Mouse (Mus musculus): Measurements from ENCODE around the gene Fbxo21.

The Fbxo21 gene

DNA sequence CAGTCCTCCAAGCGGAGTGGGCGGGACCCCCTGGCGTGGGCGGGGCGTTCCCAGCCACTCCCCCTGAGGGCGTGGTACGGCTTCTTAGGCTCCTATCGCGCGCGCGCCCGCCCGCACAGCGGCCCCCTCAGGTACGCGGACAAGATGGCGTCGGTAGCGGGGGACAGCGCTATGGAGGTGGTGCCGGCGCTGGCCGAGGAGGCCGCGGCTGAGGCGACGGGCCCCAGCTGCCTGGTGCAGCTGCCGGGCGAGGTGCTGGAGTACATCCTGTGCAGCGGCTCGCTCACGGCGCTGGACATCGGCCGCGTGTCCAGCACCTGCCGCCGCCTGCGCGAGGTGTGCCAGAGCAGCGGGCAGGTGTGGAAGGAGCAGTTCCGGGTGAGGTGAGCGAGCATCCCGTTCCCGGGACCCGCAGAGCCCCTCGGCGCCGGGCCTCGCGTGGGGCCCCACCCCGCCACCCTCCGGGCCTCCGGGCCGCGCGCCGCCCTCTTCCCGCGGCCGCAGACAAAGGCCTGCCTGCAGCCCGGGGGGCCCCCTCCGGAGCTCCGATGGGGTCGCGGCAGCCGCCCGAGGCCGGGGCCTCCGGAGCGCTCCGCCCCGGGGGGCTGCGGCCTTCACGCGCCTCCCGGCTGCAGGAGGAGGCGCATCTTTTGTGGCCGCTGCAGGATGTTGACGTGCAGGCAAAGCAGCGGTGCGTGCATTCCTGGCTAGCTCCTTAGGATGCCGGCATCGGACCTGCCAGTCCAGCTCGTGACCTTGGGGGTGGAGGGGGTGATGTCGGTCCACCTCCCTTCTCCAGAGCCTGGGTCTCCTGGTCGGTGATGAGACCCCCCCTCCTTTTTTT, at the start of gene Fbxo21:
Gene Fbxo21, plus strand, starts transcription at position 74 of the 844 bp plus-strand sequence.
- peak; percentile 98 for DNase-seq

DNA sequence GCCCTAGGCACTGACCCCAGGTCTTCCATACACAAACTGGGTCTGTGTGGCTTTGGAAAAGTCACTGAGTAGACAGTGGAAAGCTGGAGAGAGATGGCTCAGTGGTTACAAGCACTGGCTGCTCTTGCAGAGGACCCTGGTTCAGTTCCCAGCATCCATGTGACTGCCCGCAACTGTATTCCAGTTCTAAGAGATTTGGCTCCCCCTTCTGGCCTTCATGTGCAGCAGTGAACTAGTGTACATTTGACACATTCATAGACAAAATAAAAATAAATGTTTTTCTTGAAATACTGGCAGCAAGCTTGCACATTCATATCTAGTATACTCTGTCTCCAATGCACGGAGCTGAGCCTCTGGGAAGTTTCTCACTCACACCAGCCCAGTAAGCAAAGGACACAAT, 48.0 kb upstream of the Fbxo21 start:
- no peak for DNase-seq

DNA sequence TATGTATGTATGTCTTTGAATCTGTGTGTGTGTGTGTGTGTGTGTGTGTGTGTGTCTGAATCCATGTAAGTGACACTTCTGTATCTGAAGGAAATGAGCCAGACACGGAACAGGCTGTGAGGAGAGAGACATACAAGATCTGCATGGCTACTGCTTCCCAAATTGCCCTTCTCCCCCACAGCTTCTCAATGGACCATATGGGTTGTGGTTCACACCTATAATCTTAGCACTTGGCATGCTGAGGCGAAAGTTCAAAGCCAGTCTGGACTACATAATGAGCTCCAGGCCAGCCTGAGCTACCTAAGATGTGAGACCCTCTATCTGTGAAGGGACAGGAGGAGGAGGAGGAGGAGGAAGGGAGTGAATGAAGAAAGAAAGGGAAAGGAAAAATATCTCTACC, 44.3 kb upstream of the Fbxo21 start:
- DNase-seq: no peak

- DNase-seq: peak; percentile 85 to 93
Measured at GRCm38 (mm10) chr5:117932862-117933261, 43.7 kb upstream of the Fbxo21 start.

GRCm38 (mm10) chr5:117936346-117936745, 40.2 kb upstream of the Fbxo21 start:
- no peak for DNase-seq

DNA sequence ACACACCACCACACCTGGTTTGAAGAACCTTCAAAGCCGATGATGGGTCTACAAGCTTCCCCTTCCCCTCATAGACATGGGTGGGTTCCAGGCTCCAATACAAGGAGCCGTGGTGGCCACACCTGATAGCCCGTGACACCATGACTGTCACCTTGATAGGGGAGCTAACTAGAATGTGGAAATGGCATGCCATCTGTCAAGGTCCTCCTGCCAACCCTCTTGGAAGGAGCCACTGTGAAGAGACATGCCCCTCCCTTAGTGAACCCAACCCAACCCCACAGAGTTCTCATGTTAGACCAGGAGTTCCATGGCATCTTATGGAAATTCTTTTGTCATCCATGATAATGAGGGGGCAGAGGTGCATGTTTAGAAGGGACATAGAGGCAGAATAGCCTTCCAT, 39.3 kb upstream of the Fbxo21 start:
- no peak for DNase-seq

DNA sequence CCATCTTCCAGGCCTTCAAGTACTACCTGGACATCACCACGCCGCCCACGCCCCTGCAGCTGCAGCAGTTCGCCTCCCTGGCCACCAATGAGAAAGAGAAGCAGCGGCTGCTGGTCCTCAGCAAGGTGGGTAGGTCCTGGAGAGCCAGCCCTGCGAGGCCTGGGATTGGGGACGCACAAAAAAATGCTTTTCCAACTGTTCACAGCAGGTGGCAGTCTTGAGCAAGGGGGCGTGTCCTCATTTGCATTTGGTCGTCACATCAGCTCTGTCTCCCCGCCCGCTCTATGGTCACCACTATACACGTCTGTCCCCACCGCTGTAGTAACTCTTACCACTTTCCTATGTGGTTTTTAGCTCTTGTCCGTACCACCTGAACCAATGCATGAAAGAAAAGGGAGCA, 38.3 kb upstream of the Fbxo21 start:
- peak; percentile 57 to 69 for DNase-seq

GRCm38 (mm10) chr5:117939402-117939801, 37.1 kb upstream of the Fbxo21 start:
- no peak for DNase-seq

DNA sequence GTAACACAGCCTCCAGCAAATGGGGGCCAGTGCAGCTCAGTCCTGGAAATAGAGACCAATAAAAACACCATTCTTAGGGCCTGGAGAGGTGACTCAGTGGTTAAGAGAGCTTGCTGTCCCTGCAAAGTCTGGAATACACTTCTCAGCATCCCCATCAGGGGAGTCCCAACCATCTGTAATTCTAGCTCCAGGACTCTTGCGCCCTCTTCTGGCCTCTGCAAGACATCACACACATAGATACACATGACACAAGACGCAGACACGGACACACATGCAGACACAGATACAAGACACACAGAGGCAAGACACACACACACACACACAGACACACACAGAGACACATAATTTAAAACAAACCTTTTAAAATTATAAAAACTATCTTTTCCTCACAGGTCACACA, 35.0 kb upstream of the Fbxo21 start:
- no peak for DNase-seq

DNA sequence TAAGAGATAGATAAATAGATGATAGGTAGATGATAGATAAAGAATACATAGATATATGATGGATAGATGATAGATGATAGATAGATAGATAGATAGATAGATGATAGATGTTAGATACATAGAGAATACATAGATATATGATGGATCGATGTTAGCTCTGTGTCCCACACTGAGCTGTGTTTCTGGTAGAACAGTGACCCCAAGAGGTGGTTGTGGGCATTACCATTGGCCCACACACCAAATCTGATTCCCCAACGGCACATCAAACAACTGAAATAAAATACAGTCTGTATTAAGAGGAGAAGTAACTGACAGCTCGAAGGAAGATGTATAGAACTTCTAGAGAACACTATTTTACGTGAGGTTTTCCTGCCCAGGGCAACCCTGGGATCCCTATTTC, 29.9 kb upstream of the Fbxo21 start:
- peak in 1 of 2 experiments; percentile 56 for DNase-seq

- no peak for DNase-seq
Measured at GRCm38 (mm10) chr5:117949393-117949792, 27.1 kb upstream of the Fbxo21 start.

DNA sequence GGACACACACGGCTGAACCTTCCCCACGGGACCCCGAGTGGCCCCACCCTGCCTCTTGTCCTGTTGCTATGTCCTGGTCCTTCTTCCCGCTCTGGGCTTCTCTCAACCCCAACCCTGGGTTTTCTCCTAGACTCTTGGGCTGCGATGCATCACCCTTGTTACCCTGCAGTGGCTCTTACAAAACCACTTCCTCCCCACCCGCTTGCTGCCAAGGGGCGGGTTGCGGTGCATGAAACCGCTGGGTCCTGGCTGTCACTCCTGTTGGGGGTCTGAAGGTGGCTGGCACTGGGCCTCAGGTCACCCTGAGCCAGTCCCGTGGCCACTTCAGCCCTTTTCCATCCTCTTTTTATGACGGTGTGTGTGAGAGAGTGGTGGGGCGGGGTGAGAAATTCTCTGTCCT, 22.6 kb upstream of the Fbxo21 start:
- no peak for DNase-seq

- DNase-seq: no peak
Measured at GRCm38 (mm10) chr5:117954429-117954828, 22.1 kb upstream of the Fbxo21 start.

- peak in 1 of 2 experiments; percentile 56 for DNase-seq
Measured at GRCm38 (mm10) chr5:117955675-117956420, 20.7 kb upstream of the Fbxo21 start.

- DNase-seq: peak; percentile 72 to 76
Measured at GRCm38 (mm10) chr5:117964750-117965149, 11.8 kb upstream of the Fbxo21 start.

DNA sequence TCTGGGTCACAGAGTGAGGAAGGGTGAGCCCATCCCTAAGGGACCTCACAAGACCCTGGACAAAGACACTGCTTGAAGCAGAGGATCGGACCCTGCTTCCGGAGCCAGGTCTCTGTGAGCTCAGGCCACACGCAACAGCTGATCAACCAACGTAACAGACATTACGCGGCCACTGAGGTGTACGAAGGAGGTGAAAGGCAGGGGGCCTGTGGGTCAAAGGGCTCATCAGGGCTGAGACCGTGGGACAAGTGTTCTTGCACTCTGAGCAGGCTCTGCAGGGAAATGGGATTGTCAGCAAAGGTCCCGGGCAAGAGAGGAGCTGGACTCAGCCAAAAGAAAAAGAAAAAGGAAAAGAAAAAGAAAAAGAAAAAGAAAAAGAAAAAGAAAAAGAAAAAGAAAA, 9.6 kb upstream of the Fbxo21 start:
- DNase-seq: peak; percentile 20 to 67

- no peak for DNase-seq
Measured at GRCm38 (mm10) chr5:117967659-117968069, 8.9 kb upstream of the Fbxo21 start.

DNA sequence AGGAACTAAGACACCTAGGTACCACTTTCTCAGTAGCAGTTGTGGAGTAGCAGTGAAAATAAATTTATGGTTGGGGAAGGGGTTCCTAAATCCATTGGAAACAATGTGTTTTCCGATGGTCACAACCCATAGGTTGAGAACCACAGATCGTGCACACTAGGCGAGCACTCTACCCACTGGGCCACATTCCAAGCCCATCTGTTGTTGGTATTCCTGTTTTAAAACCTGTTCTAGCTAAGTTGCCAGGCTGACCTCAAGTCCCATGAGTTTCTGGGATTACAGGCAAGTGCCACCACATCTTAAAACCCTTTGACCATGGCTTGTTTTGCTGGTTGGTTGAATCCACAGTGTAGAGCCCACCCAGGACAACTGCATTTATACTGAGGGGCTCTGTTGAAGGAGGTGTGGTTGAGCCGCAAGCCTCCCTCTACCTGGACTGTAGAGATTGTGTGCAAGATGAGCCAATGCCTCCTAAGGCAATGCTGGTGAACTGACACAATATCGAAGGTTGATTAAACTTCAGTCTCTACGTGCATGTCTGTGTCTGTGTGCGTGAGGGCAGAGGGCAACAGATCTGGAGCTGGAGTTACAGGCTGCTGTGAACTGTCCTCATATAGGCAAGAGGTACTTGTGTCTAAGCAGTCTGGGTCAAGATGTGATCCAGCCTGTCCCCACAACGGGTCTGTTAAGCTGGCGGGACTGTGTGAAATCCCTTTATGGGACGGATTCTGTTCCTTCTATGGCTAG, 6.7 kb upstream of the Fbxo21 start:
- no peak for DNase-seq

GRCm38 (mm10) chr5:117976263-117976656, 270 bp upstream of the Fbxo21 start:
- DNase-seq: no peak

DNA sequence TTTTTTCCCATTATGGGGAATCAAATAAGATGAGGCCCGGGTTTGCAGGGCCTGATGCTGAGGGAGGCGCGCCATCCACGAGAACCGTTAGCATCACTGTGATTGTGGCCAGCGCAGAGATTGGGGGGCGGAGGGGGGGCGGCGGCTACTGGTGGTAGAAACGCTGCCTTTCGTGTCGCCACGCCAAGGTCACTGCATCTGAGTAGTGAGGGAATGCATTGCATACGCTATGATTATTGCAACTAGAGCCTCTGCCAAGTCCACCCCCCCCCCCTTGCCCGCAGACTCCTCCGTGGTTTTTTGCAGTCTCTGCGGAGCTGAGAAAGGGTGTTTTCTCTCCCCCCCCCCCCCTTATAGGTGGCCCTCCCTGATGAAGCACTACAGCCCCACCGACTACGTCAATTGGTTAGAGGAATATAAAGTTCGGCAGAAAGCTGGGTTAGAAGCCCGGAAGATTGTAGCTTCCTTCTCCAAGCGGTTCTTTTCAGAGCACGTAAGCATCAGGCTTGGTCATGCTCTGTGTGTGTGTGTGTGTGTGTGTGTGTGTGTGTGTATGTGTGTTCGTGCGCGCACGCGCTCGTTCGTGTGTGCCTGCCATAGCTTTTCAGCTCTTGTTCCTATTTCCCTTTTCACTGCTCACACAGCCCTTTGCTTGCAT, 1.1 kb downstream of the Fbxo21 start:
- DNase-seq: no peak

- no peak for DNase-seq
Measured at GRCm38 (mm10) chr5:117978159-117978697, 1.7 kb downstream of the Fbxo21 start.

GRCm38 (mm10) chr5:117979082-117979481, 2.6 kb downstream of the Fbxo21 start:
- no peak for DNase-seq

Measured in kidney, postnatal 25 days (tissue).